Mouse (Mus musculus): ENCODE results near the gene Ociad1. TPM values are rescaled to one million over a fixed set of nuclear protein-coding genes. Genes with fewer than 3 reads are reported as not detected.

Gene Ociad1
- total RNA-seq, 2 experiments from 2014 or later = 182 to 236 TPM

DNA sequence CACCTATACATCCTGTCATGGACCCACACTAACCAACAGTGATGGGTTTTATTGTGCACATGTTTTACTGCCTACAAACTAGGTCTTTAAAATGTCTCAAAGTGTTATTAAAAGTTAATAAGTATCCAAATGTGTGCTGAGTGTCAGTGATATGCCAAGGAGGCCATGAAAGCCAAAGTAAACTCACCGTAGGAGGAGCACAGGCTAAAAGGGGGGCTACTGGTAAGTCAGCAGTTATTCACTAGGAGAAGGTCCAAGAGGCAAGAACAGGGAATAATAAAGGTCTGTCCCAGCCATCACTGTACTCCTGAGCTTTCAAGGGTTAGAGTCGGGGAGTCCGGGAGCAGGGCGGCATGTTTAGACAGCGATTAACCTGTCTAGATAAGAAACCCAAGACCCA, 43.9 kb downstream of the Ociad1 start:
- ATAC-seq (ENCODE audit: poor library complexity, severe bottlenecking) = no peak

DNA sequence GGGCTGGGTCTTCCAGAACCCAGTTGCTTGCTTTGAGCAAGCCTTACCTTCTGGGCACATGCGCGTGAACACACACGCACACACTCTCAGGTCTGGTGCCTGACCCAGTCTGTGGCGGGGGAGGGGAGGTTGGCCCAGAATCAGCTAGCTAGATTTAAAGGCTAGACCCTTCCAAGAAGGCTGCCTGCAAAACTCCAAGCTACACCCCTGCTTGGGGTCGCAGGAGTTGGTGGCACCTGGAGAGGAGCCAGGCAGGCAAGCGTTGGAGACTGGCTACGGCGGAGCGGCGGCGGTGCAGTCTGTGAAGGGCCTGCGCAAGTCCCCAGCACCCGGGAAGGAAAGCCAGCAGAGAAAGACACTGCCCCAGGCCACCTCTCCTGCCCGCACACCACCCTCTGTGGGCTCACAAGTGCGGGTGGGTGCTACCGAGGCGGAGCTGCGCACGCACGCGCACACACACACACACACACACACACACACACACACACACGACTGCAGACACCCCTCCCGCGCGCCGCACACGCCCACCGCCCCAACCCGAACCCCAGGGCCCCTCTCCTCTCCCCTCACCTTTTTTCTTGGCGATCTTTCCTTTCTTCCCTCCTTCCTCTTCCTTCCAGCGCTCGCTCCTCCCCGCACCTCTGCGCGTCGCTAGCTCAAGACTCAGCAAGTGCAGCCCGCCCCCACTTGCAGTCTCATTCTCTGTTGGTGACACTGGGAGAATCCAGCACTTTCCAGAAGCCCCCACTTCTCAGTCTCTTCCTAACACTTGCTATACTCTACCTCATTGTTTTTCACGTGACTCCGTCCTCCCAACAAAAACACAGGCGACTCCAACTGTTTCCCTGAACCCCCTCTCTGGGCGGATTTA, 45.6 kb downstream of the Ociad1 start:
- peak; percentile 30; the same call in 1 of the 2 replicates for ATAC-seq (ENCODE audit: poor library complexity, severe bottlenecking)

DNA sequence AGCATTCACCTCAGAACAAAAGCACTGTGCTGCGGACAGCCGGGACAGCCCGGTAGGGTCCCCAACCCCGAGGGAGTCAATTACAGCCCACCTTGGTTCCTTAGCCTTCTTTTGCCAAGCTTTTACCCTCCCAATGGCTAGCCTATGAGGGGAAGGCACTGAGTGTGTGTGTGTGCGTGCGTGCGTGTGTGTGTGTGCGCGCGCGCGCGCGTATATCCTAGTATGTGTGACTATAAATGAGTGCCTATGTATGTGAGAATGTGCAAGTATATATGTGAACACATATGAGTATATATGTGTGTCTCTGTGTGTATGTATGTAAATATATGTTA, 46.2 kb downstream of the Ociad1 start:
- no peak for ATAC-seq (ENCODE audit: poor library complexity, severe bottlenecking)

DNA sequence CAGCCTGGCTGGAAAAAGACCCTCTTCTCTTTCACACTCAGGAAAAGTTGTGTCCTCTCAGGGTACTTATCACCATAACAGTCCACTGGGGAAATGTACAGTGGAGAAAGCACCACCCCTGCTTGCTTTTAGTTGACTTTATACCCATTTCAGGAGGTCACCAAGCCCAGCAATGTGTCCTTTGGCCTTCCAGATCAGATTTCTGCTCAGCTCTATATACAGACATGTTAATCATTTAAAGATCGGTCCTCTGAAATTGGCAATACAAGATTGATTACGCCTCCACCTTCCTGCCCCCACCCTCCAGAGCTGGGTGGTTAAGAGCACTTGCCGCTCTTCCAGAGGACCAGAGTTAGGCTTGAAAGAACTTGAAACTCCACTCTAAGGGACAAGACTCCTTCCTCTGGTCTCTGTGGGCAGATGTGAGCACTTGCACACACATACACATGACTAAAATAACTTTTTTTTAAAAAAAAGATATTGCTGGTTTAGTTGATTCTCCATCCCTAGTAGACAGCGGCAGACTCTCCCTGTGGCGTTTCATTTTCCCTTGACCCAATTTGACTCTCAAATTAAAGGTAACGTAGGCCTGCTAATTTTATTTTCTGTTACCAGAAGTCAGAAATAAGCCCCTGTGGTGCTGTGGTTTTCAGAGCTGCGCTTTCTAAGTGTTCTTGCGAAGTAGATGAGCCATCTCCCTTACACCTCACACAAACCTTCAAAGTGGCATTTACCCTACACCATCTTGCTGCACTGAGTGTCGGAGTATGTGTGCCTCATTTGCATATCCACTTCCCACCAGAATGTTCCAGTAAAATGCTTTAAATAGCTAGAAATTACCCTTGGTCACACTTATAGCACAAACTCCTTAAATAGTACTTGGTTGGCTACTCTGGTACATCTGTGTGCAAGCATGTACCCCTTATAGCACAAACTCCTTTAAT, 47.5 kb downstream of the Ociad1 start:
- ATAC-seq (ENCODE audit: poor library complexity, severe bottlenecking) = no peak

DNA sequence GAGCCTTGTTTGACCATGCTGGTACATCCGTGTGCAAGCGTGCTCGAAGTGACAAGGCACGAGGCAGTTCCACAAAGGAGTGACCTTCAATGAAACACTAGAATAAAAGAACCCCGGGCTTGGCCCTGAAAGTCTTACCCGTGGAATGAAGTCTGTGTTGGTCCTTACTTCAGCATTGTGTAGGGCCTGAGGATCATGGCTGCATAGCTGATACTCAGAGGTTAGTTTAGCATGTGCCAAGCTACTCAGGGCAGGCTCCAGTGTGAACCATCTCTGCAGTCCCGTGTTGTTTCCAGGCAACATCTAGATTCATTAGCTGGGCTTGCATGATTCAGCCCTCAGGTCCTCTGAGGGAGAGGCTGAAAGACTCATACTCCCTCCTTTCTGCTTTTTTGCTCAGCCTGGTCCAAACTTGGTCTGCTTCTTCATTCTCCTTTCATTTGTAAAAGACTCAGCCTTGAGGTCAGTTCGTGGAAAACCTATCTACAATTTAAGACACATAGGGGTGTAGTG, 48.2 kb downstream of the Ociad1 start, which contains the start of gene Ociad2:
Ociad2 (minus strand) TSS at position 306 of the 513 bp plus-strand sequence.
- no peak for ATAC-seq (ENCODE audit: poor library complexity, severe bottlenecking)

DNA sequence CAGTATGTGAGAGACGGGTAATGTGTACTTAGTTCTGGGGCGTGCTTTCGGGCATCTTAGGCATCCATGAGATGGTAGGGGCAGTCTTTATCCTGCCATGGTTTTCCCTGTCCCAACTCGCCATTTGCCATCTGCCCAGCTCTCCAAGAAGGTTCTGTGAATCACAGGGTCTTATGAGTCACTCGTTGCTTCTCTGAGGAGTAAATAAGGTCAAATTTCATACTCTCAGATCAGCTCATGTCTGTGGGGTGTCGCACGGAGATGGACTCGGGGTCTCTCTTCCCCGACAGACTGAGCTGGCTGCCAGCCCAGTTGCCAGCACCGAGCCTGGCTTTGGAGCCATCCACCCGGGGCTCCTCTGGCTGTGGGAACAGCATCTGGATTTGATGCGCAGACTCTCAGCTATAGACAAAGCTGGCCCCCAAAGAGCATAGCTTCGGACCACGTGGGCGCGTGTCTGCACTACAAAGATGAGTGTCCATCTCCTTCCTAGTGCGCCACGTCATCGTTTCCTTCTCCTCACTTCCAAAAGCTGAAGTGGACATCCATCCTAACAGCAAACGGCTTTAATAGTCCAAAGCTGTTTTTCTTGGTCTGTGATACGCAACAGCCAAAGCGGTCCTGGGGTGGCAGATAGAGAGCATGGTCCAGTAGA, 50.2 kb downstream of the Ociad1 start:
- ATAC-seq (ENCODE audit: poor library complexity, severe bottlenecking) = no peak

DNA sequence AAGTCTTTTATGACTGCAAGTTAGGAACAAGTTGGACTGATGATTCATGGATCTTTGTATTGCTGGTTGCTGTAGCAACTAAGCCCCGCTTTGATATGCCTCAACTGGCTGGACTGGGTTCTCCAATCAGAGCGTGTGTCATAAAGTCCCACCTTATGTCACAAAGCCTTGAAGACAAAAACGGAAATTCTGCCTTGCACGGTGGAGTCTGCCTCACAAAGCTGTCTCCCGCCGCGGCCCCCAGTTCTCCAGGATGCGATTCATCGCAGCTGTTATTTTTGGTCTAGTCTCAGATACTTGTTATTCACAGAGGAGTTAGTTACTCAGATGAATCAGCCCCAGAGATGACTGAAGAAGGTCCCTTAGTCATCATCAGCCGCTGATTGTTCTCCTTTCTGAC, 51.7 kb downstream of the Ociad1 start:
- ATAC-seq (ENCODE audit: poor library complexity, severe bottlenecking) = no peak

DNA sequence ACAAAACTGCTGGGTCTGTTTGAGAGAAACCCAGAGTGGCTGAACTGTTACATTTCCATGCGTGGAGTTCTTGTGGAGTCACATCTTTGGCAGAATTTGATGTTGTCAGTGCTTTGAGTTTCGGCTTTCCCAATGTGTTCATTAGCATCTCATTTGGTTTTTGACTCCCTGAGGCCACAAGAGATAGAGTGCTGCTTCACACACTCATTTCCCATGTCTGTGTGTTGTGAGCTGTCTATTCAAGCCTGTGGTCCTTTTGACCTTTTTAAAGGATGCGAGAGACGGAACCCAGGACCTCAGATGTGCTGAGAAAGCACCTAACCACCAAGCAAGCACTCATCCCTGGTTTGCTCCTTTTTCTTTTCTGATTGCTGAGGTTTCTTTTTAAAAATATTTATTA, 52.7 kb downstream of the Ociad1 start:
- no peak for ATAC-seq (ENCODE audit: poor library complexity, severe bottlenecking)

DNA sequence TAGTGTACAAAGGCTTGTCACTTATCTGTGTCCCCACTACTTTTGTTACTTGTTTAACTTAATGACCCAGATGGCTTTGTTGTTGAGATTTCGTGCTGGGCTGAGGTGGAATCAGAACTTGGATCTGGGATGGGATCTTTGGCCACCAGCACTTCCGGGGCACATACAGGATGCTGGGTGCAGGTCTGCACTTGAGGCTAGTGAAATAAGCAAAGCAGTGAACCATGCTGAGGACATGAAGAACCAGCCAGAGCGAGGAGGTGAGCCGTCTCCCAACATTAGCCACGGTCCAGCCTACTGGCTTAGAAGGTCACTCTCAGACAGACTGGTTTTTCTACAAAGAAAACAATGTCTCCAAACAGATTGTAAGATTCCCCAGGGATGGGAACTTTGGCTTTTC, 56.9 kb downstream of the Ociad1 start:
- no peak for ATAC-seq (ENCODE audit: poor library complexity, severe bottlenecking)

DNA sequence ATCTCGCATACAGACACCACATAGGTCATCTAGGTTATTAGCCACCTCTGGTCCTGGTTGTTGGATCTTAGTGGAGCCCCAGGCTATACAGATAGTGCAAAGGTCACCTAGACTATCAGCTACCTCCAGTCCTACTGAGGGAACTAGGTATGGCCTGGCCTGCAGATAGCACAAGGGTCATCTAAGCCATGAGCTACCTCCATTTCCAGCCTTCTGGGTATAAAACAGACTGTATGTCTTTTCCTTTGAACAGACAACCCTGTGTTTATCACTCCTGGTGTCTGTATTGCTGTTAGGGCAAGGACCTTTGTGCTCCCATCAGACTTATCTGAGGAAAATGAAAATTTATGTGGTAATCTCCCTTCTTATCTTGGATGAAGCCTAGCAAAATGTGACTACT, 59.2 kb downstream of the Ociad1 start:
- no peak for ATAC-seq (ENCODE audit: poor library complexity, severe bottlenecking)

DNA sequence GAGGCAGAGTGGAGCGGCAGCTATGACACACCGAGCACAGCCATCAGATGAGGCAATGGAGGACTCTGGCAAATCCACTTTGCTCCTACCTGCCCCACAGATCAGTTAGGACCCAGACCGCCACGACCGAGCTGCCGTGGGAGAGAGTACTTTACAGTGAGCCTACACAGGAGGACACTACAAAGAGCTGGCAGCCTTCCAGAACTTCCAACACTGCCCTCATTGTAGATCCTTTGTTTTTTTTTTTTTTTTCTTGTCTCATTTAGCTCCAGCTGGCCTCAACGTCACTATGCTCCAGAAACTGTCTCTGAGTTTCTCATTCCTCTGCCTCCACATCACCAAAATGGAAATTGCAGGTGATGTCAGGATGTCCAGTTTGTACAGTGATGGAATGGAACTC, 60.9 kb downstream of the Ociad1 start:
- ATAC-seq (ENCODE audit: poor library complexity, severe bottlenecking) = no peak

DNA sequence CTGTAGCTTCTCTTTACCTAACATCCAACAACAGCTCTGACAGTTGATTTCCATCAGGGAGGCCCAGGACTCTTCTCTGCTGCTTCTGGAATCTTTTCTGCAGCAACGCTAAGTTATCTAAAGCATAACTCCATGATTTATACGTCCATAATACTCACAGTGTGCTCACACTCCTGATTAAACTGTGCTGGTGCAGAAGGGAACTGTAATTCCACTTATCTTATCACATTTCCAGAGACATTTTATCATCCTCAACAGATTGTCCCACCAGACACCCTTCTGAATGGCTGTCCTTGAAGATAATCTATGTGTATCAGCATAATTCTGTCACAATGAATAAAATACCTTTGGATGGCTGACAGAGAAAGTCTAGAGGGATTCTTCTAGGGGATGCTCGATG, 61.4 kb downstream of the Ociad1 start:
- no peak for ATAC-seq (ENCODE audit: poor library complexity, severe bottlenecking)

DNA sequence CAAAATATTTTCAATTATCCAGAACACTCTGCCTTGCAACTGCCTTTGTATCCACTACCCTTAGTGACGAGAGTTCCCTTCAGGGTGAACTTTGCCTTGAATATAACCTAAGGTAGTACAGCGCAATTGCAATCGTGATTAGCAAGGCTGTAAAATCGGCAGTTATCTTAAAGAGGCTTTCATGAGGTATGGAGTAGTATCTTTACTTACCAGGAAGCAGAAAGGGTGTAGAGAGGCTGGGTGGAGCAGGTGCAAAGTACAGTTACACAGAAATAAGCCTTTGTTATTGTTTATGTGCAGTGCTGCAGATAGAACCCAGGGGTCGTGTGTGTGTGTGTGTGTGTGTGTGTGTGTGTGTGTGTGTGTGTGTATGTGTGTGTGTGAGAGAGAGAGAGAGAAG, 62.8 kb downstream of the Ociad1 start:
- no peak for ATAC-seq (ENCODE audit: poor library complexity, severe bottlenecking)

DNA sequence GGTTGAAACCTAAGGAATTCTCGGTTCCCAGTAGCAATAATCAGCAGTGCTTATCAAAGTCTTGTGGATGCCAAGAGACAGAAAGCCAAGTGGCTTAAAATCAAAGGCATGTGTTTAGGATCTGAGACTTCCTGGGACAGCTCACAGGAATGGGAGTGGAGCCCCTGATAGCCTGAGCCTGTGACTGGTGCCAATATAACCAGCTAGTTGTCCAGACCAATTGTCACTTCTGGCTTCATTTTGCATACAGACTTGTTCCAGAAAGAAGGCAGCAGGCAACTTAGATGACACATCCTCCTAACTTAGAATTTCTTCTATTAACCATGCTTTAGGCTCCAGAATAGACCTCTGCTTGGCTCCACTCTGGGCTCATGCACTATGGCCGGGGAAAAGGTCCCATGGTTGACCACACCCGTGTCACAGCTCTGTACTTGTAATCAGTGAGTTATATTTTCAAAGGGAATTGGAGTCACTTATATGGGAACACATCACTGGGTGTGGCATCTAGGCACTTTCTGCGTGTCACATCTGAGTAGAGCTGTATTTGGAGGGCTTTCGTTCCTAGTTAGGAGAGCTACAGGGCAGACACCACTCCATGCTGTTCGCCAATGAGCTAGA, 66.7 kb downstream of the Ociad1 start:
- no peak for ATAC-seq (ENCODE audit: poor library complexity, severe bottlenecking)

DNA sequence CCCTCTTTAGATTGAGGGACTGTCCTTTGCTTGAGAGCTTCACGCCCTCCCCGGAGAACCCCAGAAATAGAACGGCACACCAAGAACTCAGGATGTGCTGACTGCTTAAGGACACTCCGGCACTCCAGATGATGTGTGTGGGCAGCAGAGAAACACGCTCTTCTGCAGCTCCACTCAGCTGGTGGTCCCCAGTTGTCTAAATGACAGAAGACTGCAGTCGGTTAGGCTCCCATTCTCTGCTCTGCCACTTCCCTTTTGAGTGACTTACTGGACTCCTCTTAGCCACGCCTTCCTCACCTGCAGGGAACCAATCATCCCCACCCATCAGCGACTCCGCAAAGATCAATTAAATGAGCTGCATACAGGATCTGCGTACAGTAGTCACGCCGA, 67.2 kb downstream of the Ociad1 start:
- ATAC-seq (ENCODE audit: poor library complexity, severe bottlenecking) = no peak

DNA sequence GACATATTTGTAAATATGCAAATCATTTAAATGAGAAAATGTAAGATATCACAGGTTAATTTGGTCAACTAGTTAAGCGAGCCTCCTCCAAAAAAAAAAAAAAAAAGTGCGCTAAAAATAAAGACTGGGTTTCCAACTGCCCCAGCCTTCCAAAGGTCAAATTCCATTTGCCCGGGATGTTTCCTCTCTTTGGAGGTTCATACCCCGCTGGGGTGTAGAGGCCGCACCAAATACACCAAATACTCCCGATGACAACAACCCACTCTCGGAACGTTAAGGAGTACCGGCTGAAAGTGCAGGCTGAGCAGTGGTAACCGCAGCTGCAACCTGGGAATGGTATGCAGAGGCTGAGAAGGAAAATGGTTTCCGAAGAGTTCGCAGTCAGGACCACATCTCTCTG, 67.7 kb downstream of the Ociad1 start:
- ATAC-seq (ENCODE audit: poor library complexity, severe bottlenecking) = no peak

DNA sequence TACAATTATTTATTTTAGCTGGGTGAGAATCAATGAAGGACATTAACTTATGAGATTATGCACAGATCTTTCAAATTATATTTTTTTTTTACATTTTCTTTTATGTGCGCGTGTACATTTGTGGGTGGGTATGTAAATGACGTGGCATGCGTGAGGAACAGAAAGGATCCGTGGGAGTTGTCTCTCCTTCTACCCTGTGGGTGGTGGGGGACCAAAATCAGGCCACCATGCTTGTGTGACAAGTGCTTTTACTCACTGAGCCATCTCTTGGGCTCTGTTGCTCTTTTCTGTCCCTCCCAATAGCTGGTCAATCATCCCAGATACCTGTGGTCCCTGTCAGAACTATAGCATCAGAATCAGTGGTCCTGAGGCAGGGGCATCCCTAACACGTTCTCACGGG, 69.8 kb downstream of the Ociad1 start:
- no peak for ATAC-seq (ENCODE audit: poor library complexity, severe bottlenecking)

DNA sequence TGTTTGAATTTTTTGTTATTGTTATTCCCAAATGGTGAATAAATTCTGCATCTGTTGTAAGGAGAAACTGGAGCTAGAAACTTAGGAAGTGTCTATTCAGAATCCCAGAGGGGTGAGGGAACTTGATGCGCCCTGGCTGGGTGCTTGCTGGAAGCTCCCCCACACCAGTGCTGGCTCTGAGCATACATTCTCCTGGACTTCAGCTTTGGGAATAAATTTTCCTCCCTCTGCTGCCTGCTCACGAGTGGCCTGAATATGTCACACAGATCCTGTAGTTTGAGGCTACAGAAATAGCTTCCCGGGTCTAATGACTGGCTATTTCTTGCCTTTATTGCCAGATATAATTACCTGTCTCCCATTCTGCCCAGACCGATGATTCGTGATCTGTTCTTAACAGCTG, 70.2 kb downstream of the Ociad1 start:
- ATAC-seq (ENCODE audit: poor library complexity, severe bottlenecking) = no peak

All from megakaryocyte, adult 5-6 weeks (primary cell).